Mouse (Mus musculus) cerebellum, adult 11-12 months (tissue): ENCODE measurements around the gene Syvn1.
A peak's percentile ranks its signal among the peaks of the same experiment; 100 is the strongest.

ENCODE experiments used
- DNase-seq: peaks from one replicate; pipeline ENCODE4 v3.0.0; 2022

Gene Syvn1

GRCm38 (mm10) chr19:6069851-6070250 is 23.5 kb downstream of the Syvn1 start:
- no peak for DNase-seq

GRCm38 (mm10) chr19:6070571-6071250 is 24.3 kb downstream of the Syvn1 start:
- DNase-seq = no peak

- no peak for DNase-seq
These were observed 24.9 kb downstream of the Syvn1 start for GRCm38 (mm10) chr19:6071261-6071660.

GRCm38 (mm10) chr19:6073889-6074288 is 27.5 kb downstream of the Syvn1 start:
- no peak for DNase-seq

- DNase-seq = peak; percentile 84
These were observed 30.4 kb downstream of the Syvn1 start, which contains the start of gene Vps51 for GRCm38 (mm10) chr19:6076564-6077393. Vps51 (minus strand) TSS chr19:6077231.

GRCm38 (mm10) chr19:6079983-6080480 is 33.7 kb downstream of the Syvn1 start, which contains the start of gene Tmem262:
Tmem262 (plus strand) TSS chr19:6080033.
- no peak for DNase-seq

GRCm38 (mm10) chr19:6082156-6082555 is 35.8 kb downstream of the Syvn1 start, which contains the start of gene Gm28374:
Gm28374 (minus strand) TSS chr19:6082256.
- DNase-seq = no peak

- peak; percentile 98 for DNase-seq
These were observed 38.3 kb downstream of the Syvn1 start, which contains the start of the genes Zfpl1 and Cdca5 for GRCm38 (mm10) chr19:6084478-6085248. Zfpl1 (minus strand) TSS chr19:6084956. Cdca5 (plus strand) TSS chr19:6084983.

GRCm38 (mm10) chr19:6085417-6085879 is 39.1 kb downstream of the Syvn1 start:
- DNase-seq = no peak

- no peak for DNase-seq
These were observed 42.5 kb downstream of the Syvn1 start for GRCm38 (mm10) chr19:6088841-6089240.

GRCm38 (mm10) chr19:6094119-6094518 is 47.7 kb downstream of the Syvn1 start, which contains the start of gene AC131692.1:
AC131692.1 (plus strand) TSS chr19:6094419.
- DNase-seq = no peak

- no peak for DNase-seq
These were observed 51.5 kb downstream of the Syvn1 start for GRCm38 (mm10) chr19:6097847-6098246.

GRCm38 (mm10) chr19:6101186-6101585 is 54.8 kb downstream of the Syvn1 start:
- DNase-seq = no peak

- no peak for DNase-seq
These were observed 55.9 kb downstream of the Syvn1 start for GRCm38 (mm10) chr19:6102169-6102853.
